ENCODE assay signal across 27 mouse cellular contexts in the genomic region with DNA sequence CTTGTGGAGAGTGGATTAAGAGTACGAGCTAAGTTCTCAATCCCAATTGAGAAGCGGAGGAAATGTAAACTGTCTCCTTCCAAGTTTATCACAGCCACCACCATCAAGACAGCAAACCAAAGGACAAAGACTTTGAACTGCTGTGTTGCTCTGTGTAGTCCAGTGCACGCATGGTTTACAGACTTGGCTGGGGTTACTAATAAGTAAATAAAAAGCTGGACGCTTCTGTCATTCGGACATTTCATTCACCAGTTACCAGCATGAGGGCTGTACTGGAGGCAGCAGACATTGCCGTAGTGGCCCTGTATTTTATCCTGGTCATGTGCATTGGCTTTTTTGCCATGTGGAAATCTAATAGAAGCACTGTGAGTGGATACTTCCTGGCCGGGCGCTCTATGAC. TPM values are rescaled to one million over a fixed set of nuclear protein-coding genes. Genes with fewer than 3 reads are reported as not detected.
"Had no signal": no experiment of that assay in that cellular context is flagged by ENCODE, and none has a peak within 500 bp of the region (broad histone marks: within the 10 kb centered on the region; RNA-seq: fewer than 3 reads in every experiment).

No protein-coding gene starts in this region.

- H3K27ac ChIP-seq: midbrain, embryonic 10.5 days; midbrain, embryonic 12.5 days; neural tube, embryonic 13.5 days; neural tube, embryonic 15.5 days had no signal

- DNase-seq: lung, adult 18-20 months; lung, embryonic 14.5 days; lung, postnatal 10 days; lung, postnatal 4 days; midbrain, embryonic 14.5 days; retina, postnatal 1 day; right cerebral cortex, adult 18-20 months; right cerebral cortex, postnatal 25 days; right cerebral cortex, postnatal 4 days; spleen, adult 18-20 months; thymus, adult 18-20 months; thymus, postnatal 14 days; thymus, postnatal 36 days had no signal

- ATAC-seq: midbrain, embryonic 16.5 days had no signal

- H3K27me3 ChIP-seq: midbrain, embryonic 12.5 days; neural tube, embryonic 13.5 days; neural tube, embryonic 15.5 days had no signal

- H3K9ac ChIP-seq: lung, embryonic 14.5 days; midbrain, embryonic 12.5 days; neural tube, embryonic 13.5 days; neural tube, embryonic 15.5 days had no signal

- H3K4me3 ChIP-seq: midbrain, embryonic 10.5 days; midbrain, embryonic 12.5 days; myocyte; neural tube, embryonic 13.5 days; neural tube, embryonic 15.5 days had no signal

- H3K4me2 ChIP-seq: lung, embryonic 14.5 days; midbrain, embryonic 12.5 days; neural tube, embryonic 13.5 days; neural tube, embryonic 15.5 days had no signal

- H3K4me1 ChIP-seq: midbrain, embryonic 12.5 days; neural tube, embryonic 13.5 days; neural tube, embryonic 15.5 days had no signal

- H3K9me3 ChIP-seq: midbrain, embryonic 10.5 days; midbrain, embryonic 12.5 days; neural tube, embryonic 13.5 days; neural tube, embryonic 15.5 days had no signal

RNA-seq across cellular contexts. Expression of gene Gm49711, which starts 18.7 kb away (rescaled TPM):
- total RNA-seq: megakaryocyte, adult 5-6 weeks; megakaryocyte-erythroid progenitor cell, adult 5-6 weeks had no signal
- polyA plus RNA-seq: lung, embryonic 14.5 days; lung, embryonic 16.5 days; midbrain, embryonic 12.5 days; myocyte; neural tube, embryonic 11.5 days; small intestine, adult 2 months; stomach, embryonic 14.5 days; stomach, embryonic 16.5 days; thymus, postnatal 0 days had no signal
